Mouse (Mus musculus): Measurements from ENCODE around the gene Msantd2.

GRCm38 (mm10) chr9:37461571-37461970, 27.5 kb upstream of the Msantd2 start:
- no peak for TF ChIP-seq CTCF (IDR thresholded peaks at IDR 0.05; ENCODE audit: low read depth, low read length)
- TF ChIP-seq POLR2A (IDR thresholded peaks at IDR 0.05; ENCODE audit: extremely low read depth, insufficient read depth, low read length): no peak

All from liver, adult 2 months (tissue).